Mouse (Mus musculus) cortical plate, adult 2 months (tissue): ENCODE measurements around the gene Trp53bp2.

Experiments
- CTCF ChIP-seq: fragments of 200-500 bp; IDR thresholded peaks from 2 replicates; pipeline ENCODE4 v1.5.1; 2011; ENCODE audit warnings: mild to moderate bottlenecking, control low read depth, low read length; ENCODE audit not compliant: insufficient read depth; ENCODE audit errors: extremely low read depth
- POLR2A ChIP-seq: fragments of 200-500 bp; IDR thresholded peaks from 2 replicates; pipeline ENCODE4 v1.6.1; 2011; ENCODE audit warnings: mild to moderate bottlenecking, low read length, control low read depth; ENCODE audit not compliant: insufficient read depth; ENCODE audit errors: extremely low read depth

DNA sequence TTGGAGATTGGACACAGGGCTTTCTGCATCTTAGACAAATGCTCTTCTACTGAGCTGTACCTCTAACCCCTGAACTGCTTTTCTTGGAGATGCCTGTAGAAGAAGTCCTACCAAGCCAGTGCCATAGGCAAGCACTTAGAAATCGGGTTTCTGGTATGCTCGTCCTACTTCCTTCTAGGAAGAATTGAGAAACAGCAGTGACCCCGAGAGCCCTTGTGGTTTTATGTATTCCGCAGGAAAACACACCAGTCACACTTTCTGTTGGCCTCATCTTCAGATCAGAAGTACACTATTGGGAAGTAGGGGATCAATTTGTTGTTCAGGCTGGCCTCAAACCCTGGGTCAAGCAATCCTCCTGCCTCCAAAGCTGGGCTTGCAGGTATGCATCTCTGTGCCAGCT is 39.5 kb upstream of the Trp53bp2 start:
- TF ChIP-seq CTCF: no peak
- no peak for TF ChIP-seq POLR2A
